Mouse (Mus musculus) bone marrow, adult 2 months (tissue): ENCODE measurements around the gene Tfip11.

Experiments used
- CTCF ChIP-seq: fragments of 200-500 bp; IDR thresholded peaks from 2 replicates; pipeline ENCODE4 v1.5.1; 2011; ENCODE audit warnings: low read length, control low read depth; ENCODE audit not compliant: control insufficient read depth, insufficient read depth
- POLR2A ChIP-seq: fragments of 200-500 bp; IDR thresholded peaks from 2 replicates; pipeline ENCODE4 v1.6.1; 2011; ENCODE audit warnings: low read depth, mild to moderate bottlenecking, control low read depth, low read length, borderline replicate concordance; ENCODE audit not compliant: control insufficient read depth

DNA sequence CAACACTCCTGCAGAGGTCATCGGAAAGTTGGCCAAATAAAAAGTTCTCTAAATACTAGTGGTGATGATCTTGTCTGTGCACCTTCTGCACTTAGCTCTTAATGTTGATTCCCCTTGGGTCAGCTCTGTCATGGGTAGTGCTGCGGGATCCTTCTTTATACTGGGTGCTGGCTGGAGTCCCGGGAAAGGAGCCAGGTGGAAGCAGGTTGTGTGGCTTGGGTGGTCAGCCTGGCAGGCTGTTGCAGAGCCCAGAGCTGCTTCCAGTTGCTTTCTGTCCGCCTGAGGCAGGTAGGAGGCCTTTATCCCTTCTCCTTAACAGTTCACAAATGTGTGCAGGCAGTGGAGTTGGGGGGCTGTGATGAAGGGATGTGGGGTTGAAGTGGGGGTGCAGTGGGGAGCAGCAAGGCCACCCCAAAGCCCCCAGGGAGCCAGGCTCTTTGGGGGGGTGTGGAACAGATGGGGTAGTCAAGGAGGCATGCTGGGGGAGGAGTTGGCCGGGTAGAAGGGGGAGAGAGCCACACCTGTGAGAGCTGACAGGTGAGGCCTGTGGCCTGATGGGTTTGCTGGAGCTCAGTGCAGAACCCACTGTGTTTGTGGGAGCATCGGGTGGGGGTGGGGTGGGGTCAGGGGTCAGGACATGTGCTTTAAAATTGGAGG lies 43.9 kb upstream of the Tfip11 start:
- TF ChIP-seq POLR2A (no peak), CTCF (no peak)
